Mouse (Mus musculus) left cerebral cortex, postnatal 25 days (tissue): Measurements from ENCODE around the gene Gnptab. TPM values are rescaled to one million over a fixed set of nuclear protein-coding genes. Genes with fewer than 3 reads are reported as not detected.
"Not testable (repeated sequence)": the region's sequence is repeated elsewhere in the genome, so short reads cannot be mapped to it uniquely, and the experiment has no call there.

ENCODE experiments used
- DNase-seq, 2 experiments: peaks; one replicate each; pipeline ENCODE4 v3.0.0; 2022; ENCODE audit warnings: low spot score in 2 of 2, mixed read lengths in 1 of 2
- intact Hi-C: fragments of 180-260 bp; cut with DNase I; formaldehyde crosslinking; loops from one replicate; pipeline ENCODE4 v1.15.1; 2025
- total RNA-seq, 2 experiments: library from RNA; stranded (reverse); gene quantifications; 2 replicates each; pipeline ENCODE4 v1.2.3; 2021

Gnptab gene
- total RNA-seq, 2 experiments from 2014 or later, result 66.6 to 68.1 TPM

DNA sequence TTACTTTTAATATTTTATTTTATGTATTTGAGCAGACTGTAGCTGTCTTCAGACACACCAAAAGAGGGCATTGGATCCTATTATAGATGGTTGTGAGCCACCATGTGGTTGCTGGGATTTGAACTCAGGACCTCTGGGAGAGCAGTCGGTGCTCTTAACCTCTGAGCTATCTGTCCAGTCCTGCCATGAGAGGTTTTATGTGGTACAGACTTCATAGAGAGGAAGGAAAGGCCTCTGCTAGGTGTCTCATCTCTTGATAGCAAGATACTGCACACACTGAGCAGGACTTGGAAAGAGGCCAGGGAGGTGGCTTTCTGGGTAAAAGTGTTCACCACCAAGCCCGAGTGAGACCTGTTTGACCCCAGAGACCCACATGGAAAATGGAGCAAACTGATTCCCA, 6.0 kb upstream of the Gnptab start:
- intact Hi-C loops, DNase-seq: not testable (repeated sequence)

DNA sequence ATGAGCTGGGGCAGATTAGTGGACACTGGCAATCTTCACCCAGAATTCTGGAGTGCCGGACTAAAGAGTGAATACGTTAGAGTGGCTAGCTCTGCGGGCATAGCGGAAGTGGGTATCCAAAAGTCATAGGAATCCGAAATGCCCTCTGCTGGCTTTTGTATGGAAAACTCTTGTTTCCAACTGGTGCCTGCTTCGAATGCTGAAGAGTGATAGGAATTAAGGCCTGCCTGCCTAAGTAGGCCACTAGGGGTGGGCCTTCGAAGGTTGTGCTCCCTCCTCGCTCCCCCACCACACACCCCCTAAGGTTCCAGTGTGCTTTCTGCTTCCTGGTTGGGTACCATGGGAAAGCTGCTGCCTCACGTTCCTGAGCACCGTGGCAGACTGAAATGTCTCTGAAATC, 3.9 kb upstream of the Gnptab start:
- intact Hi-C loops, result loop anchor here (5.0 kb wide), 3 partner anchors 127 to 357 kb away; partner anchors contain the start of genes Arl1 and Chpt1

DNA sequence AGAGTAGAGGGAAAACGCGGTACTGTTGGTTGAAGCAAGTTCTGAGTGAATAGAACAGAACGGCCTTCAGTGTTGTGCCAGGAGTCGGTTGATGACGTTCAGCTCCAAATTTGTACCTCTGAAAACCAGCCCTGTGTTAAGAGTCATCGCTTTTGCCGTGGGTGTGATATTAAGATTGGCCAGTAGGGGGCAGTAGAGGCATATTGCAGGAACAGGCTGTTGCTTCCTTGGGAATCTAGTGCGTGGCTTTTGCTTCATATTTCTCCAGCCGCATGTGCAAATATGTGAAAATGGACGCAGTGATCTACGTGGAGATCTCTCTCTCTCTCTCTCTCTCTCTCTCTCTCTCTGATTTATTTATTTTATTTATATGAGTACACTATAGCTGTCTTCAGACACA, 2.2 kb upstream of the Gnptab start:
- DNase-seq, result peak; percentile 92 to 98
- intact Hi-C loops, result loop anchor here (5.0 kb wide), 3 partner anchors 126 to 356 kb away; partner anchors contain the start of genes Arl1 and Chpt1

More for the DNA sequence above, 3.9 kb upstream of the Gnptab start:
- DNase-seq, result no peak

DNA sequence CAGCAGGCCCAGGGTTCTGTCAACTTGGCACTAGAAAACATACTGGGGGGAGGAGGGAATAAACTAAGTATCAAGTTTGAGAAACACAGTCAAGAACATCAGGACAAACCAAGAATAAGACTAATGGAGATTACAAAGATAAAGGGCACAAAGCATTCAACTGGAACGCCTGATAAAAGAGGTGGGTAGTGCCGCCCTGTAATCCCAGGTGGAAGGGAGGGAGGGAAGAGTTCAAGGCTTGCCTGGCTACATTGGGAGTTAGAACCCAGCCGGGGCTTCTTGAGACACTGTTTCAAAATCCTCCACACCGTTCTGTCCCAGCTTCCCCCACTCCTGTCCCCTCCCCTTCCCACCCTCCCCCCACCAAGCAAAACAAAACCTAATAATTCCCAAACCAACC, 1.3 kb upstream of the Gnptab start:
- no peak for DNase-seq
- intact Hi-C loops, result loop anchor here (5.0 kb wide), 3 partner anchors 125 to 355 kb away; partner anchors contain the start of genes Arl1 and Chpt1

DNA sequence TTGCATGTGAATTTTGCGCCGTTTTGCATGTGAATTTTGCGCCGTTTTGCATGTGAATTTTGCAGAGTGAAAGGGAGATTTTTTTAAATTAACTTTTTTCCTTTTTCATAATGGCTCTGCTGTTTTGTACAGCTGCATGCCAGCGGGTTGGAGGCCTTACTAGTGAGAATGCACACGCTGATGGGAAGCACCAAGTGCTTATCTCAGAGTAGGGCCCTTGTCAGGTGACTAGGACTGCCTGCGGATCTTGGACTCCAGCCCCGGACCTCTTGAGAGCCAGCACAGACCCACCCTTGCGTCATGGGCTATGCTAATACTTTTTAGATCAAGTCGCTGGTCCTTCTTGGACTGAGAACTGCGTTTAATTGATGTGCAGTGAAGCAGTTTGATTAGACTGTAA, 1.1 kb downstream of the Gnptab start:
- peak; percentile 45 to 55 for DNase-seq
- intact Hi-C loops, result no loop called here

DNA sequence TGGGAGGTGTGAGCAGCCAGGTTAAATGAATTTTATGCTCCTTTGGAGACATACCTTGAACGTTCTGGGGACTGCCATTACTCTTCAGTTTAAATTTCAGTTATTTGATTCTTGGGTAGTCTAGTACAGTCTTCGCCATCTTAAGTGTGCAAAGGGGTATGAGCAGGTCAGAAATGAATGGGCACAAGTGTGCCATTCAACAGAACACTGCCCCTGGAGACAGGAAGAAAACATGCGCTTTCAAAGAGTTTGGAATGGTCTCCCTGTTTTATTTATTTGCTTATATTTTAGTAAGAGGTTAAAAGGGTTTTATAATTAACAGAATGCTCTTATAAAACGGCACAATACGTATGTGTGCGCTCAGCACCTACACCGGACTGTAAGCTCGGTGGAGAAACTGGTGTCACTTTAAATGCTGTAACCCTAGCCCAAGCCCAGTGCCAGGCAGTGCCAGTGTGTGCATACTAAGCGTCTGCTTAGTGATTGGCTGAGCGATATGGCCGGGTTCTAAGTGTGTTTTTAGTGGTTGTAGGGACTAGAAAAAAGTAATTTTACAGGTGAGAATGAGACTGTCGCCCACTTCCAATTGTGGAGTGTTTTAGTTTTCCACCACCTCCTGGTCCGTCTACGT, 1.6 kb downstream of the Gnptab start:
- DNase-seq, result peak in 1 of 2 experiments; percentile 25
- intact Hi-C loops, result no loop called here

DNA sequence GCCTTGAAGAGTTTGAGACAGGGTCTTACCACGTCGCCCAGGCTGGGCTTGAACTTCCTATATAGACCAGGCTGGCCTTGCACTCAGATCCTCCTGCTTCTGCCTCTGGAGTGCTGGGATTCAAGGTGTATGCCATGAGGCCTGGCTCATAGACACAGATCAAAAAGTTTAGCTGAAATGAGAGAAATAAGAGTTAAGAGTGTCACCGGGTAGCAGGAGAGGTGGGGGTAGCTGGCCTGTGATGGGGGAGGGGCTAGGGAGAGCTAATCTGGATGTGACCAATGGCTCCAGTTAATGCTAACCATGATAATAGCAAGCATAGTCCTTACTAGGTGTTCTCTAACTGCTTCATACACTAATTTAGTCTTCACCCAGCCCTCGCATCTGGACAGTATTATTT, 2.4 kb downstream of the Gnptab start:
- intact Hi-C loops, result no loop called here

DNA sequence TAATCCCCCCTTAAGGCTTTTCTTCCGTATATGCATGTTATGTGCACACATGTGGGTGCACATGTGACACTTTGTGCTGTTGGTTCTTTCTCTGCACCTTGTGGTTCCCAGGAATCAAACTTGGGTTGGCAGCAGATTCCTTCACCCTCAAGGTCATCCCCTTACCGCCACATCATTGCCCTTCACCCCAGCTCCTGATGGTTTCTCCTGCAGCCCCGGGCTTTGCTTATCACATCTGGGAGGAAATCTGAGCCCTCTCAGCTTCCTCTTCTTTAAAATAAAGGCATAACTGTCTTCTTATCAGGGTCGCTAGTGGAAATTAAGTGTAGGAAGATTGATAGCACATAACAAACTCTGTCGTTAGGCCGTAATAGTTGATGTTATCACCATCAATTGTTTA, 3.1 kb downstream of the Gnptab start:
- intact Hi-C loops, result no loop called here
- no peak for DNase-seq

More for the DNA sequence above, 2.4 kb downstream of the Gnptab start:
- DNase-seq, result no peak

DNA sequence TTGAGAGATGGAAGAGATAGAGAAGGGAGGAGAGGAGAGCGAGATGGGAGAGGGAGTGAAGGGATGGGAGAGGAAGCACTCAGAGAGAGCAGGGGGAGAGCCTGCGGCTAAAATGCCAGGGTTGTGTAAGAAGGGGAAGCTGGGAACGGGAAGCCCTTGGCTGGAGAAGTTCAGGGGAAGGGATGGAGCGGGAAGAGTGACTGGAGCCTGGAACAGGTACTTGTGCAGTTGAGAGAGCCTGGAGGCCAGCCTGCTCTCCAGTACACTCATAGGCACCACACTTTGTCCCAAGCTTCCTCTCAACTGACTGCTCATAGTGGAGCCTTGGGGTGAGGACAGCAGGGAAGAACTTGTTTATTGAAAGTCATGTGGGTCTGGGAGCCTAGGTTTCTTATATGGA, 4.5 kb downstream of the Gnptab start:
- DNase-seq, result no peak
- intact Hi-C loops, result no loop called here

DNA sequence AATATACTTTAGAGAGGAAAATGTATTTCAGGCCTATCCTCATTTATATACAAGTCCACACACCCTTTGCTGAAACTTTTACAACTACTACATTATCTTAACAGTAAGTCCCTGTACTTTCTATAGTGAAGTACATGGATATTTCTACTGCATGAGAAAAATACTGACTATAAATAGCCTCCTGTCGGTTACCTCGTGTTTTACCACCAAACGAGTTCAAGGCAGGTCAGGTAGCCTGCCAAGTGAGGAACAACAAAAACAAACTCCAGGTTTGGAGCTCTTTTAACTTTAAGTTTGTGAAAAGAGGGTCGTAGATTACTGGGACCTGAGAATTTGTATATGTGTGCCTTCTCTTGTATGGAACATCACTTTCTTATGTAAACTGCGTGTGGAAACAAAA, 5.1 kb downstream of the Gnptab start:
- no peak for DNase-seq
- intact Hi-C loops, result no loop called here

DNA sequence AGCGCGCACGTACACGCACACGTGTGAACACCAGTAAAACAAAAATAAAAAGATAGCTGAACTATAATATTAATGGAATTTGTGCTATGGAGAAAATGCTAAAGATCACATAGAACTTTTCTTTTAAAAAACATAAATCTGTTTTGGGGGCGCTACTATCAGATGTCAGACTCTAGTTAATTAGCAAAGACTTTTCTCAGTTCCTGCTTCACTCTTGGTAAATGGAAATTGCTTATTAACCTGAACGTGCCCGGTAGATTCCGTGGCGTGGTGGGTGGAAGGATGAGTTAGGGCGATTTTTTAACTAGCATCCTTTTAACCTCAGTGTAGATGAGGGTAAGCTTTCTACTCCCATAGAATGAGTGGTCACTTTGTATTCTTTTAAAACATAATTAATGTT, 6.4 kb downstream of the Gnptab start:
- intact Hi-C loops, result no loop called here
- DNase-seq, result no peak

DNA sequence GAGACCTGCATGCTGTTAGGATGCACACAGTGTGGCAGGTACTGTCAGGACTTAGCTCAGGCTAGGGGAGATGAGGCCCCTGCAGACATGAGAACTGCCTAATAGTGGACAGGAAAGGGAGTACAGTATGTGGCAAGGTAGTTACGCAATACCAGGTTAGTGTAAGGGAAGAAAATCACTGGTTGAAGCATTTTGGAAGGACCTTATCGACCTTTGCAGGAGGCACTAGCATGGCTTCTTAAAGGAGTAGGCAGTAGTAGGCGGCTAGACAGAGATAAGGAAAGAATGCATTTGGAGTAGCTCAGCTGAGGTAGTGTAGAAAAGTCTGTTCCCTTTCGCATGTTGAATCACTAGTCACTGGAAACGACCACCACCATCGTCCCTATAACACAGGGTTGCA, 6.8 kb downstream of the Gnptab start:
- intact Hi-C loops, result no loop called here
- DNase-seq, result no peak

DNA sequence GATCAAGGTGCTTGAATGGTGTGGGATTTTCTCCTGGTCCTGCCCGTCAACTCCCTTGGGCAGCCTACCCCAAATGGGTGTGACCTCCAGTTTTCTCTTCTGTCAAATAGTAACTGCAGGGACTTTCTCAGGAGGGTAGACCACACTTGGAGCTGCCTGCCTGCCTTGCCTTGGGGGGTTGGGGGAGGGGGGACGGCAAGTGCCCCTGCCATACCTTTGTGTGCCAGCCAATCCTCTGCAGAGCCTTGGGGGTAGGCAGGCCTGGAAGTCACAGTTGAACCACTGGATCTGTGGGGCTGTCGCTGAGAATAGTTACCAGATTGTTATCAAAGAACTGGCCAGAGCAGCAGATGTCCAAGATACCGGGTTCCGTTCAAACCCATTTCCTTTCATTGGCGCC, 7.3 kb downstream of the Gnptab start:
- intact Hi-C loops, result no loop called here
- no peak for DNase-seq

DNA sequence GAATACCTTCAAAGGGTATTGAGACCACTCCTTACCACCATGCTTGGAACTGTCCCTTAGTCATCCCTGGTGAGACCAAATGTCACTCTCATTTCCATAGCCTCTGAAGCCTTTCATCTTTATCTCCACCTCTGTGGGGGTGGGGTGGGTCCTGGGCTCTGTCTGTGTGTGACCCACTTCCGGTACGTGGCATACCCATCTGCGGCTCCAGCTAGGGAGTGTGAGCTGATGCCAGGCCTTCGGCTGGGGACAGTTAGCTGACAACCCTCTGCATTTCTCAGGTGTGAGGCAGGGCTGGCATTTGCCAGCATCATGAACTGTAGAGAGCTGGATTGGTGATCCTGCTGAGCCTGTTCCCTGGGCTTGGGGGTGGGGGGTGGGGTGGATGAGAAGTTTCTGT, 10.6 kb downstream of the Gnptab start:
- DNase-seq, result no peak
- intact Hi-C loops, result no loop called here

DNA sequence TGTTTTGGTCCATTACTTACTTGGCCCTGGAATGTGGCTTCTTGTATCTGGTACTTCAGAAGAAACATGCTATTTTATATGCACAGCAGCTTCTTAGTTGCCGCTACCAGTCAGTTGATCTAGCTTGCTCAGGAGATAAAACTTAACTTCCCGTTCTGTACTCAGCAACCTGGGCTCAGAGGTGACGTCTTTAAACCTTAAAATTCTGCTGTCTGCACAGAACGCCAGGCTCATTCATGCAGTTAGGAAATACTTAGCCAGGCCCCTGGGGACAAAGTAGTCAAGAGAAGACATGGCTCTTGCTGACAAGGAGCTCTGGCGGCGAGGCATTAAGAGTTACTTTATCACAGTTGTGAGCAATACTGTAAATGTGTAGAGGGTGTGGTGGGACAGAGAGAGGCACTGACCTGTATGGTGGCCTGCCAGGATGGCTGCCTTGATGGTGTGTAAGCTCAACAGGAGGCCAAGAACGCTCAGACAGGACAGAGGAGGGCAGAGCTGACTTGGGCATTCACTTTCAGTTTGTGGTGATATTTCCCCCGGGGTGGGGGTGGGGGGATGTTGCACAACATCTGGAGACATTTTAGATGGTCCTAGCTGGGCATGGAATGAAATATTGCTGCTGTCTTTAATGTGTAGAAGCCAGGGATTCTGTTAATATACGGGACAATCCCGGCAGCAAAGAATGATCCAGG, 11.3 kb downstream of the Gnptab start:
- intact Hi-C loops, result no loop called here

DNA sequence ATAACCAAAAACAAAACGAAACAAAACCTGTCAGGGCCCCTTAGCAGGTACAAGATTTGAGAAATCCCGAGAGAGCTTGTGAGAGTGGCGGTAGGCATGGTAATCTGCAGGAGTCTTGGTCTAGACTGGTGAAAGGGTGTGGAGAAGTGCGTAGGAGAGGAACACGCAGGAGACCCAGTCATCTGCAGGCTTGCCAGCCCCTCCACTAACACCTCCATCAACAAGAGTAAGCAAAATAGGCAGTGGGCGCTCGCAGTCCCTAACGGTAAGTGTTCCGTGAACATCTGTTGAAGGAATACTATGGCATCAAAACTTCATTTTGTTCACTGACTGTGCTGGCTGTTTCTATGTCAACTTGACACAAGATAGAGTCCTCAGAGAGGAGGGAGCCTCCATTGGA, 12.6 kb downstream of the Gnptab start:
- DNase-seq, result peak in 1 of 2 experiments; percentile 23
- intact Hi-C loops, result no loop called here

More for the DNA sequence above, 11.3 kb downstream of the Gnptab start:
- DNase-seq, result no peak

DNA sequence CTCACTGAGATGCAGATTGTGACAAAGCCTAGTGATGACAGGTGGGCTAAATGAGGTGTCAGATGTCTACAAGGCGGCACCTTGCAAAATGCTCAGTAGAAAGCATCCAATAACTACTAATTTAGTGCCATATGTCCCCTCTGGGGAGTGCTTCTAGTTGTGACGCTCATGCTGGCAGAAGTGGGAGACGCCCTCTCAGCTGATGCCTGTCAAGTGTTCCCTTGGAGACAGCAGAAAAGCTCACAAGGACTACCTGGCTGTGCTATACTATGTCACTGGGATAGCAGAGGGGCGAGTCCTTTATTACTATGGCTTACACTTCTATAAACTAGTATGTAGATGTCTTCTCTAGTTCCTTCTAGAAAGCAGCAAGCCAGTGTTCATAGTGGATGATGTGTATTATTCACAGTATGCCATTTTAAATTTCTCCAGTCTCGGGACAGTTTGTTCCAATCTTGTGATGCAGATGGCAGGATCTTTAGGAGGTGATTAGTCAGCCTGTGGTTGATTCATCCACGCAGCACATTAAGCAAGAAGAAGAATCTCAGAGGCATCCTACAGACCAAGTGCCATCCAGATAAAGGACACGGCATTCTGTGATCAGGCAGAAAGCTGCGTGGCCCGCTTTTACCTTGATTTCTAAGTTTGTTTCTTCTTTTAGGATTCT, 13.4 kb downstream of the Gnptab start:
- DNase-seq, result peak; percentile 28 to 70
- intact Hi-C loops, result no loop called here

DNA sequence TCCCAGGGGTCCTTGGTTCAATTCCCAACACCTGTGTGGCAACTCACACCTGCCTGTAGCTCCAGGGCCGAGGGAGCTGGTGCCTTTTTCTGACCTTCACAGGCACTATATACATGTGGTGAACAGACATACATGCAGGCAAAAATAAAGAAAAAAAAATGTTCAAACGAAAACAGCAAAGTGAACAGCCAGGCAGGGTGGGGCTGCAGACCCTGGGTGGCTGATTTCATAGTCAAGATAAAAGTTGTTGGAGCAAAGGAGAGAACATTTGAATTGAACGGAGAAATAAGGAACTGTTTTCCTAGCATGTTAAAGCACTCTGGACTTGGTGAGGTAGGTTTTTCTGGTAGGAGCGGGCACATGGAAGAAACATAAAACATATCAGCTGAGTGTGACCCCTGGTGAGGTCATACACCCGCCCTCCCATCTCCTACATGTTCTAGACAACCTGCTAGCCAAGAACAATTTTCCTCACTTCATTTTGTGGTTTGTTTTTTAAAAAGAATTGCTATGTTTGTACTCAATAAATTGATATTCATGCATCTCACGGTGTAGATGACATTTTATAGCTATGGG, 19.8 kb downstream of the Gnptab start:
- DNase-seq, result no peak
- intact Hi-C loops, result no loop called here

DNA sequence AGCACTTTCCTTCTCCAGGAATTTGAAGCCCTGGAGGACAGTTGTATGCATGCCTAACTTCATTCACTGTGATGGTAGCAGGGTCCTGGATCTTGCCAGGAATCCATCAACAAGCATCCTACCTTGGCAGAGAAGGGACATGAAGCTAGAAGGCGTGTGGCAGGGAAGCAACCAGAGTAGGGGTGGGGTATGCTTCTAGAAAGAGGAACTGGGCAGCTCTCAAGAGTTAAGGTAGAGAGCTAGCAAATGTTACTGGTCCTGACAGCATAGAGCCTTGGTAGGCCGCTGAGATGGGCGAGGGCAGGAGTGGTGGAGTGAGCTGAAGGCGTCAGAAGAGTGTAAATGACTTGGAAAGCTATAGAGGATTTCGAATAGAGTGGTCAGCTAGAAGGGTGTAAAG, 20.3 kb downstream of the Gnptab start:
- intact Hi-C loops, result no loop called here
- DNase-seq, result no peak

DNA sequence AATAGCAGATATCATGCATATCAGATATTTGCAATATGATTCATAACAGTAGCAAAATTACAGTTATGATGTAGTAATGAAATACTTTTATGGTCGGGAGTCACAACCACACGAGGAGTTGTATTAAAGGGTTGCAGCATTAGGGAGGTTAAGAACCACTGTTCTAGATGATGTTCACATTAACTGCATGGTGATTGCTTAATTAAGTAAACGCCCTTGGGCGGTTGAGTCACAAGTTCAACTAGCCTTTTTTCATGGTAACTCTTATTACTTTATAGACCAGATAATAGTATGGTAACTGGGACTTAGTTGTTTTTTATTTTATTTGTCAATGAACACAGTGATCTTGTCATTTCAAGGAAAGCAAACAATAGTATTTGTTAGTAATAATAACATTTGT, 24.1 kb downstream of the Gnptab start:
- no peak for DNase-seq
- intact Hi-C loops, result no loop called here
